Mouse (Mus musculus): ENCODE measurements around the gene Stpg2.
"Not testable (repeated sequence)": the region's sequence is repeated elsewhere in the genome, so short reads cannot be mapped to it uniquely, and the experiment has no call there.

Stpg2 gene

GRCm38 (mm10) chr3:139205444-139205998 is at the start of gene Stpg2:
Stpg2 (plus strand) TSS chr3:139205694.
- peak; percentile 92 to 94 for DNase-seq (ENCODE audit: low spot score in 2 of 2)

DNA sequence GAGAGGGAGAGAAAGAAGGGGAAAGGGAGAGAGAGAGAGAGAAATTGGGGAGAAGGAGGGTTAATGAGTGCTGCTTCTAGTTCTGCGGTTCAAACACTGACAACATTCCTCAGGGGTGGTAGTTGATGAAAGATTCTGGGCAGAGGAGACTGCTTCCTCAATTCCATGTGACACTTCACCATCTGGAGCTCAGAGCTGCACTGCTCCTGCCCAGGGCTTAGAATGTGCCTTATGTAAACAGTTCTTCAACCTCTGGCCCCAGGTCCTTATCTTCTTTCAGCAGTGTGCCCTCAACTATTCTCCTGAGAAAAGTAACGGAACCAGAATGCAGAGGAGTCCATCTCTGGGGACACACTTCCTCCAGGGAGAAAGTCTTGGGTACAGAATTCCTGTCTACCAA is 43.3 kb upstream of the Stpg2 start:
- DNase-seq (ENCODE audit: low spot score in 2 of 2), result no peak

GRCm38 (mm10) chr3:139162658-139163057 is 42.8 kb upstream of the Stpg2 start:
- no peak for DNase-seq (ENCODE audit: low spot score in 2 of 2)

DNA sequence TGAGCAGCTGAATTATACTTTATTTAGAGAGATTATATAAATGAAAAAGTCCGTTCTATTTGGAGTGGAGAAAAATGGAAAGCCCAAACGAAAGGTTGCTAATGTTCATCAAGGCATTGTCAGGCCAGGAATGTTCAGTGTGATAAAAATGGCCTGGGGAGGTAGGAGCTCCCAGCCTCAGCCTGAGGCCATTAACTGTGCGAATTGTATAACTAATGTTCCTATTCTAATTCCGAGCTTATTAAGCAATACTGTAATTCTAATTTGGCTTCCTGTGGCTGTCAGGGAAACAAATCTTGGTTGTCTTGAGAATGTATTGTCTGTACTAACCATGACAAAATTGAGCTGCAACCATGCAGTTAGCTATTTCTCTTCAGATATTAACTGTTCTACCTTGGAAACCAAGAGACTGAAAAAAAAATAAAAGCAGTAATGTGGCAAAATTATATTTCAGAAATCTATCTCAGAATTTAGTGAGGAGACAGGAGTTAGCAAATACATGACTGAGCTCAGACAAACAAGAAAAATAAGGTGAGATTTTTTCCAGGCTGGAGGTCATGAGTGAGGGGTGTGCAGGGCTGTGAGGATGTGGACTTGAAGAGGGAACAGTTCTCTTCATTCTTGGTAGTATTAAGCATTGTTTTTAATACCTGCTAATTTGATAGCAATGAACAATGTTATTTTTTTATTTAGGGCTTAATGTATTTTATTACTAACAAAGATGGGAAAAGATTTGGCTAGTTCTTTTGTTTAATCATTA is 36.8 kb upstream of the Stpg2 start:
- DNase-seq (ENCODE audit: low spot score in 2 of 2), result no peak

DNA sequence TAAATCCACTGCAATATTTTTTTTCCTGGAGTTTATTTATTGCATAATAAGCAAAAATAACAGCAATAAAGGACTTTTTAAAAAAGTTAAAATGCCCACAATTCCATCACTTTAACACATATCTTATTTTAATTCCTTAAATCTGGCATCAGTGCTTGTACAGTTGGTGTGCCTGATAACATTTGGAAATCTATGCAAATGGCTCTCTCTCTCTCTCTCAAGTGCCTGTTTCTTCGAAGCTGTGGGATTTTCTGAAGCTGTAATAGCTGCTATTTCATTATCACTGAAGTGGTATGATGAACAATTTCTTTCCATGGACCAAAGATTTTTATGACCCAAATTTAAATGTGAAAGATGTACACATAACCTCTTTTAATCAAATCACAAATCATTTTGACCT is 35.8 kb upstream of the Stpg2 start:
- no peak for DNase-seq (ENCODE audit: low spot score in 2 of 2)

DNA sequence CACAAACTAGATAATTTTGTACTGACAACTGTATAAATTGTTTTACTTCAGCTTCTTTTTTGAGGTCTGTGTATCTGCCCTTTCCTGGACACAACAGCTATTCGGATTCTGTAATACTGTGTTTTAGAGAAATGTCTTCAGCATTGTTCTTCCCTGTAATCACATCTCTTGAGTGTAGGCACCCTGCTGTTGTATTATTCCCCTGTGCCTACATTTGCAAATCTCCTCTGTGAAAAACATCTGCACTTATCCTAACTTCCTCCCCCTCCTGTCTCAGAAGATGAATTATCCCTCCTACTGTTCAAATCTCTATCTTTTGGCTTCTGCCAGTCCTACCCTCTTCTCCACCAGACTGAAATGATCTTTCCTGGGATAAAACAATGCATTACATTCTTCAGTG is 28.6 kb upstream of the Stpg2 start:
- DNase-seq (ENCODE audit: low spot score in 2 of 2), result no peak

GRCm38 (mm10) chr3:139191541-139191940 is 14.0 kb upstream of the Stpg2 start:
- no peak for DNase-seq (ENCODE audit: low spot score in 2 of 2)

DNA sequence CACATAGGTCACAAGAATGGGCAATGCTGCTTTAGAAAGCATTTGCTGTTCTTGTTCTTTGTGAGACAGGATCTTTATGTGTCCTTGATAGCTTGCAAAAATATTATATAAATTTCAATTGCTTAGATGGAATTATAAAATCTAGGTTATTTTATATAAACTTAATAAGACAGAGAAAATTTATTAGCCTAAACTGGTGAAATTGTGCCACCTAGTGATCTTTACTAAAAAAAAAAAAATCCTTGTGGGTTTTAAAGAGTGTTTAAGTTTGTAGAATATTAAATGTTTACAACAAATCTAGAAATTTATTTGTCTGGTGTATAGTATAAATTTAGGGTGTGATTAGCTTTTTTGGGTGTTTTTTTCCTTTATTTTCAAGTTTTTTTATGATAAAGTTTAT is 11.6 kb upstream of the Stpg2 start:
- DNase-seq (ENCODE audit: low spot score in 2 of 2), result no peak

- DNase-seq (ENCODE audit: low spot score in 2 of 2), result no peak
Measured at GRCm38 (mm10) chr3:139198412-139198811, 7.1 kb upstream of the Stpg2 start.

DNA sequence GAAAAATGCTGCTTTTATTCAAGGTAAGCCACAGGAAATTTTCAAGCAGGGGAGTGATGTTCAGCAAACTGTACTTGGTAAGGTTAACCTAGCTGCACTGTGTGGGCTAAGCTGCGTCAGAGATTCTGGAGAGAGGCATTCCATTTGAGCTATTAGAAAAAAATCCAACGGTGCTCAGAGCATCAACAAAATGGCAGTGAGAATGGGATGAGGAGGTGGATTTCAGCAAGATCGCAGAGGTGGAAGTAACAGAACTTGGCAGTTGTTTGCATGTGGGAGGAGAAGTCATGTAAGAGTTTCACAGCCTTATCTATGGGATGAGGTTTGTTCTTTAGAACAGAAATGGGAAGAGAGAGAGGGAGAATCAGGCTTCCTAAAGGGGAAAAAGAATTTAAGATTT is 5.2 kb upstream of the Stpg2 start:
- no peak for DNase-seq (ENCODE audit: low spot score in 2 of 2)

GRCm38 (mm10) chr3:139216945-139217344 is 11.5 kb downstream of the Stpg2 start:
- no peak for DNase-seq (ENCODE audit: low spot score in 2 of 2)

GRCm38 (mm10) chr3:139225123-139225522 is 19.6 kb downstream of the Stpg2 start:
- no peak for DNase-seq (ENCODE audit: low spot score in 2 of 2)

- no peak for DNase-seq (ENCODE audit: low spot score in 2 of 2)
Measured at GRCm38 (mm10) chr3:139226811-139227210, 21.3 kb downstream of the Stpg2 start.

GRCm38 (mm10) chr3:139245219-139245618 is 39.7 kb downstream of the Stpg2 start:
- DNase-seq (ENCODE audit: low spot score in 2 of 2), result no peak

- peak in 1 of 2 experiments; percentile 41 for DNase-seq (ENCODE audit: low spot score in 2 of 2)
Measured at GRCm38 (mm10) chr3:139246508-139246907, 41.0 kb downstream of the Stpg2 start.

- DNase-seq (ENCODE audit: low spot score in 2 of 2), result not testable (repeated sequence)
Measured at GRCm38 (mm10) chr3:139262359-139262758, 56.9 kb downstream of the Stpg2 start.

- DNase-seq (ENCODE audit: low spot score in 2 of 2), result no peak
Measured at GRCm38 (mm10) chr3:139297909-139298308, 92.4 kb downstream of the Stpg2 start.

GRCm38 (mm10) chr3:139308078-139308809 is 102.8 kb downstream of the Stpg2 start:
- DNase-seq (ENCODE audit: low spot score in 2 of 2), result no peak

DNA sequence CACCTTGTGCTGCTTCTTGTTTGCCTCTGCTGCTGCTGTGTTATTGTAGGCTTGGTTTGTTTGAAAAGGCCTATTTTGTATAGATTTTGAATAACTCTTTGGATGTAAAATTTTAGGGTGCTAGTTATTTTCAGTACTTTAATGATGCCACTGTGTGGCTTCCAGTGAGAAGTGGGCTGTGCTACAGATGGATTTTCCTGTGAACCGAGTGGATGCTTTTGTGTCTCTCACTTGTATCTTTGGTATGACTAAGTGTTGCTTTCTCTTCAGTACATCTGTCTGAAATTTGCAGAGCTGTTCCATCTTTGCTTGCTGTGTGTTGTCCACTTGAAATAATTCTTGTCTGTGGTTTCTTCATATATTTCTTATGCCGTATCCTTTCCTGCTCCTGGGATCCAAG is 106.2 kb downstream of the Stpg2 start:
- no peak for DNase-seq (ENCODE audit: low spot score in 2 of 2)

DNA sequence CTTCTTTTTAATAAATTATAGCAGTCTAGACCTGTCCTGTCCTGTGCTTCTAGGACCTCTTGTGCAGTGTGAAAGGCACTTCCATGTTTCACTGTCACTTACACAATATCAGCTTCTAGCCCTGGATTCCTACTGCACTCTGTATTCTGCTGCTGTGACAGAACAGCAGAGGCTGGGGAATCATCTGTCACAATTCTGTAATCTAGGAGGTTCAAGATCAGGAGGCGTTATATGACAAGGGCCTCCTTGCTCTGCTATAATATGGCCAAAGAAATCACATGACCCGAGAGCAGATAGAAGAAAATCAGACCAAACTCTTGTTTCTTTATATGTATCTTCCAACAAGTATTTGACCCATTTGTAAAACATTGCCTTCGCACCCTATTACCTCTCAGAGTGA is 175.0 kb downstream of the Stpg2 start:
- DNase-seq (ENCODE audit: low spot score in 2 of 2), result no peak

DNA sequence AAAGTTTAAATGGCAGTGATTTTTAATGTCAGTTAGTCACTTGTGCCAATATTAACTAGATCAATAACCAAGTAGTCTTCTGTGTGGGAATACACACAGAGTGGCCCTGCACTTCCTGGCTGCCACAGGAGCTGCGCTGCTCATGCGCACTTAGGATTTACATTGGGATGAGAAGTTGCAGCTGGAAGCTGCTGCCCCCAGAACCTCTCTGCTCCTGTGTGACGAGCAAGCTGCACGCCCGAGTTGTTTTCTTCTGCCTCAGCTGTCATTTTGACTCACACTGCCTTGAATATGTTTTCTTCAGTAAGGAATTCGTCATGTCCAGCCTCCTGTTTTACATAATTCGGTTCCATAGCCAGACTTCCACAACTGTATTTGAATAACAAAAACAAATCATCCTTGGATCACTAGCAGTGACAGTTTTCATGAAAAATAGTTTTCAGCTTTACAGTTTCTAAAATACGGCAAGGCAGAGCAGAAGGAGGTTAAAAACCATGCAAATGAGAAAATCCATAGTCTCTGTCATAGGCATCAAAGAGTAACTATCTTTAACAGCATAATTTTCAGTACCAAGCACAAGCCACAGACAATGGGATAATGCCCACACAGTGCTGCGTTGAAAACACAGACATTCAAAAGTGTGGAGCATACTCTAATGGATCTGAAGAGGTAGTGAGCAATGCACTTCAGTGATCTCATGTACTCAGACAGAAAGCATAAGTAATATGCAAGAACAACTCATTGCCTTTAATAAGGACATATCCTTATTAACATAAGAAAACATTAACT is 191.8 kb downstream of the Stpg2 start:
- no peak for DNase-seq (ENCODE audit: low spot score in 2 of 2)

DNA sequence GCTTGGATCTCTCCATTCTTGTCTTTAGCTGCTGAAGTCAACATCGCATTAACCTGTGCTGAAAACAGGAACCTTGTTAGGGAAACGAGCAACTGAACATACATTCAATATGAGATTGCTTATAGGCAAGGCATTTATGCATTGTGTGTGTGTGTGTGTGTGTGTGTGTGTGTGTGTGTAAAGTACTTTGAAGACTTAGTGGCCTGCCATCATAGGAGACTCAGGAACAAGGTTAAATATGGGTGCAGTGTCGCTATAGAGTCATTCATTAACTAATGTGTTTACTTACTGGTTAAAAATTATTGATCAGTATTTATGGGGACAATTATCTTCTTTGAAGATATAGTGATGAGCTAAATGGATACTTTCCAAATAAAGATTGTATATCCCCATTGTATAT is 199.2 kb downstream of the Stpg2 start:
- DNase-seq (ENCODE audit: low spot score in 2 of 2), result no peak

Data from thymus, postnatal 10 days (tissue).